Mouse (Mus musculus) stomach, embryonic 16.5 days (tissue): ENCODE measurements at regions not wholly inside any gene's neighbourhood (a gene's known extent, or its start where the extent isn't known, plus 50 kb on each side); places are given as distances from the start of the nearest gene placed in this dataset.

Experiments
- ATAC-seq: fragments of 200-750 bp; cut with Nextera tagmentation; 2 replicates; pipeline ENCODE4 v1.8.0; 2017; ENCODE audit warnings: moderate number of reproducible peaks, moderate TSS enrichment; ENCODE audit not compliant: insufficient read depth, low FRiP score
- H3K27ac ChIP-seq: fragments of 300-500 bp; sonication (generic); 2 replicates; pipeline ENCODE4 v1.5.1; 2014; ENCODE audit warnings: low read length
- H3K27me3 ChIP-seq: fragments of 300-500 bp; sonication (generic); 2 replicates; pipeline ENCODE4 v1.6.1; 2014; ENCODE audit warnings: low read length, control low read depth, mixed read lengths; ENCODE audit not compliant: control insufficient read depth, insufficient read depth
- H3K36me3 ChIP-seq: fragments of 300-500 bp; sonication (generic); 2 replicates; pipeline ENCODE4 v1.6.1; 2014; ENCODE audit warnings: low read length; ENCODE audit not compliant: control insufficient read depth, insufficient read depth
- H3K4me1 ChIP-seq: fragments of 300-500 bp; sonication (generic); 2 replicates; pipeline ENCODE4 v1.6.1; 2014; ENCODE audit warnings: low read length, control low read depth, mixed read lengths; ENCODE audit not compliant: control insufficient read depth, insufficient read depth
- H3K4me2 ChIP-seq: fragments of 300-500 bp; sonication (generic); 2 replicates; pipeline ENCODE4 v1.6.1; 2014; ENCODE audit warnings: low read depth, low read length, mixed read lengths
- H3K4me3 ChIP-seq: fragments of 300-500 bp; sonication (generic); replicated peaks from 2 replicates; pipeline ENCODE4 v1.5.1; 2014; ENCODE audit warnings: mild to moderate bottlenecking, low read length
- H3K9ac ChIP-seq: fragments of 300-500 bp; sonication (generic); 2 replicates; pipeline ENCODE4 v1.6.1; 2014; ENCODE audit warnings: low read length
- H3K9me3 ChIP-seq: fragments of 300-500 bp; sonication (generic); replicated peaks from 2 replicates; pipeline ENCODE4 v1.6.1; 2016; ENCODE audit warnings: low read length, control low read depth; ENCODE audit not compliant: control insufficient read depth
- WGBS: fragments of 180-500 bp; shearing (Covaris S2); extraction: QIAGEN DNeasy Blood & Tissue Kit; methylation state at CpG from one replicate; pipeline ENCODE4 v1.1.7; 2014; 5-methylcytosine and 5-hydroxymethylcytosine counted together

GRCm38 (mm10) chr1:190009466-190009865, 87.3 kb upstream of the Smyd2 start:
- Histone ChIP-seq H3K4me3 (no peak overlapping the region), H3K9ac (no peak overlapping the region), H3K4me2 (no peak overlapping the region), H3K27me3 (no peaks in the 10 kb centered on the region), H3K4me1 (no peaks in the 10 kb centered on the region), H3K27ac (no peak overlapping the region), H3K36me3 (no peaks in the 10 kb centered on the region), H3K9me3 (no peaks in the 10 kb centered on the region)
- no peak for ATAC-seq
- WGBS: 64% methylated on average over 6 of the region's 6 CpGs

DNA sequence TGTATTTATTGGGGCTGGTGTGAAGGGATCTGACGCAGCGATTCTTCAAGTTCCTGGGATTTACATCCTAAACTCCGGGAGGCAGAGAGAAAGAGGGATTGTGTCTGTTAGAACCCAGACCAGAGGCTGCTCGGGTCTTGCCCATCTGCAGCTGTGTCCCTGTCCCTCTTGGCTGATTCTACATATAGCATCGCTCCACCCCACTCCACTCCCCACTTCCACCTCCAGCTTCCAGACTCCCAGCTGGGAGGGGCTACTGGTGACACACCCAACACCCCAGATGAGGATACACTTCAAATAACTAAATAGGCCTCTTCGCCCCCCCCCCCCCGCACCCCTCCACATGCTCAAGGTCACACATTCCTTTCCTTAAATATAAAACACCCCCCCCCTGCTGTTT, 85.1 kb upstream of the Smyd2 start:
- H3K4me2 ChIP-seq: no peak overlapping the region
- no peaks in the 10 kb centered on the region for H3K27me3 ChIP-seq
- no peaks in the 10 kb centered on the region for H3K36me3 ChIP-seq
- ATAC-seq: no peak
- 54% methylated on average over 7 of the region's 7 CpGs for WGBS
- no peak overlapping the region for H3K9ac ChIP-seq
- no peaks in the 10 kb centered on the region for H3K9me3 ChIP-seq
- no peak overlapping the region for H3K4me3 ChIP-seq
- H3K4me1 ChIP-seq: no peaks in the 10 kb centered on the region
- no peak overlapping the region for H3K27ac ChIP-seq

DNA sequence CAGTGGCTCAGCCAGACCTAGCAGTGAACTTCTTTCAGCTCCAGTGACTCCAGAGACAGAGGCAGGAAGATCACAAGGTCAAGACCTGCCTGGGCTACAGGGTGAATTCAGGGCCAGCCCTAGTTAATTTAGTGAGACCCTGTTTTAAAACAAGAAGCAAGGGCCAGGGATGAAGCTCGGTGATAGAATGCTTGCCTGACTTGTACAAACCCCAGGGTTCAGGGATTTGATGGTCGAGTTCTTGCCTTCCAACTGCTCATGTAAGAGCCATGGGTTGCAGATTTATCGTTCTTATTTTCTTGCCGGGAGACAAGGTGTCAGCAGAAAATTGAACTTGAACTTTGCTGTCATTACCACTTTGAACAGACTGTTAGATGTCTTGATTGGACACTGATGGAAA, 78.9 kb upstream of the Smyd2 start:
- no peak for ATAC-seq
- Histone ChIP-seq H3K4me2 (no peak overlapping the region), H3K4me3 (no peak overlapping the region), H3K27ac (no peak overlapping the region), H3K9ac (no peak overlapping the region), H3K36me3 (no peaks in the 10 kb centered on the region), H3K9me3 (no peaks in the 10 kb centered on the region), H3K4me1 (no peaks in the 10 kb centered on the region), H3K27me3 (no peaks in the 10 kb centered on the region)
- WGBS: 61% methylated on average over 4 of the region's 4 CpGs

GRCm38 (mm10) chr1:189993706-189994105, 71.5 kb upstream of the Smyd2 start:
- ATAC-seq: no peak
- Histone ChIP-seq H3K9me3 (no peaks in the 10 kb centered on the region), H3K4me2 (no peak overlapping the region), H3K27ac (no peak overlapping the region), H3K9ac (no peak overlapping the region), H3K27me3 (peaks cover 3% of the 10 kb centered on the region; the same call in 1 of the 2 replicates), H3K36me3 (no peaks in the 10 kb centered on the region), H3K4me3 (no peak overlapping the region), H3K4me1 (peaks cover 4% of the 10 kb centered on the region; the same call in 1 of the 2 replicates)
- WGBS: 19% methylated on average over 5 of the region's 5 CpGs

DNA sequence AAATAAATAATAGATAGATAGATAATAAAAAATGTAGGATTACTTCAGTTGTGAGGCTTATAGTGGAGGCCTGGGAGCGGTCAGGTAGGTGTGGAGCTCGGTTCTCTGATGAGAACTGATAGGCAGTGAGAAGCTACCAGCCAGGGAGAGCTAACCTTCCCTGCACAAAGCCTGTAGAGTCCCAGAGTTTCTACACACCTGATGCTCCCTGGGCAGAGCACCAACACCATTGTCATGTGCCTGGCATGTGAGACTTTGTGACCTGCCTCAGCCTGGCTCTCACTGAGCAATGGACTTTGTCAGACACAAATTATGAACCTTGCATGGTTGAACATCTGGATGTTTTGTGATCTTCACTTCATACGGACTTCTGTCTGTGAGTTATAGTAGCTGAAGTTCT, 71.1 kb upstream of the Smyd2 start:
- no peak overlapping the region for H3K9ac ChIP-seq
- WGBS: 82% methylated on average over 3 of the region's 3 CpGs
- peaks cover 3% of the 10 kb centered on the region; the same call in 1 of the 2 replicates for H3K27me3 ChIP-seq
- H3K4me1 ChIP-seq: peaks cover 4% of the 10 kb centered on the region; the same call in 1 of the 2 replicates
- no peak overlapping the region for H3K4me2 ChIP-seq
- ATAC-seq: no peak
- H3K36me3 ChIP-seq: no peaks in the 10 kb centered on the region
- no peaks in the 10 kb centered on the region for H3K9me3 ChIP-seq
- no peak overlapping the region for H3K27ac ChIP-seq
- H3K4me3 ChIP-seq: no peak overlapping the region

GRCm38 (mm10) chr1:189991089-189991488, 68.9 kb upstream of the Smyd2 start:
- no peak overlapping the region for H3K9ac ChIP-seq
- no peak overlapping the region for H3K27ac ChIP-seq
- ATAC-seq: no peak
- H3K9me3 ChIP-seq: no peaks in the 10 kb centered on the region
- no peak overlapping the region for H3K4me3 ChIP-seq
- H3K27me3 ChIP-seq: peaks cover 3% of the 10 kb centered on the region; the same call in 1 of the 2 replicates
- no peak overlapping the region for H3K4me2 ChIP-seq
- no peaks in the 10 kb centered on the region for H3K36me3 ChIP-seq
- peaks cover 4% of the 10 kb centered on the region; the same call in 1 of the 2 replicates for H3K4me1 ChIP-seq
- 80% methylated on average over 3 of the region's 3 CpGs for WGBS

- H3K27me3 ChIP-seq: peaks cover 3% of the 10 kb centered on the region; the same call in 1 of the 2 replicates
- H3K4me1 ChIP-seq: peaks cover 4% of the 10 kb centered on the region; the same call in 1 of the 2 replicates
- 27% methylated on average over 11 of the region's 11 CpGs for WGBS
- no peak overlapping the region for H3K4me2 ChIP-seq
- no peaks in the 10 kb centered on the region for H3K9me3 ChIP-seq
- no peak overlapping the region for H3K27ac ChIP-seq
- H3K4me3 ChIP-seq: no peak overlapping the region
- H3K9ac ChIP-seq: no peak overlapping the region
- no peak for ATAC-seq
- H3K36me3 ChIP-seq: no peaks in the 10 kb centered on the region
These were observed 68.0 kb upstream of the Smyd2 start for GRCm38 (mm10) chr1:189990046-189990622.

- peaks cover 3% of the 10 kb centered on the region; the same call in 1 of the 2 replicates for H3K27me3 ChIP-seq
- H3K36me3 ChIP-seq: no peaks in the 10 kb centered on the region
- 24% methylated on average over 14 of the region's 14 CpGs for WGBS
- H3K27ac ChIP-seq: no peak overlapping the region
- 0 out of 2 replicates have a peak overlapping the region, but pooled peaks have one; percentile 12 for H3K4me2 ChIP-seq
- H3K9ac ChIP-seq: peak overlapping the region; percentile 46
- H3K4me3 ChIP-seq: no peak overlapping the region
- H3K9me3 ChIP-seq: no peaks in the 10 kb centered on the region
- H3K4me1 ChIP-seq: peaks cover 4% of the 10 kb centered on the region; the same call in 1 of the 2 replicates
- ATAC-seq: no peak
These were observed 67.2 kb upstream of the Smyd2 start for GRCm38 (mm10) chr1:189989376-189989775.

- no peak overlapping the region for H3K9ac ChIP-seq
- ATAC-seq: no peak
- H3K9me3 ChIP-seq: no peaks in the 10 kb centered on the region
- peaks cover 2% of the 10 kb centered on the region; the same call in 1 of the 2 replicates for H3K4me1 ChIP-seq
- WGBS: 87% methylated on average over 3 of the region's 3 CpGs
- no peak overlapping the region for H3K4me2 ChIP-seq
- no peaks in the 10 kb centered on the region for H3K36me3 ChIP-seq
- no peak overlapping the region for H3K27ac ChIP-seq
- peaks cover 3% of the 10 kb centered on the region; the same call in 1 of the 2 replicates for H3K27me3 ChIP-seq
- H3K4me3 ChIP-seq: no peak overlapping the region
These were observed 66.7 kb upstream of the Smyd2 start for GRCm38 (mm10) chr1:189988864-189989263.
